Mouse (Mus musculus) adrenal gland, adult (tissue): ENCODE data around the gene Gria4.
"Not testable (repeated sequence)": the region's sequence is repeated elsewhere in the genome, so short reads cannot be mapped to it uniquely, and the experiment has no call there.

ENCODE experiments used
- DNase-seq, 2 experiments: peaks; one replicate each; pipeline ENCODE4 v3.0.0; 2022 to 2023; ENCODE audit warnings: low spot score in 1 of 2; ENCODE audit not compliant: inconsistent age in 2 of 2

Gria4 gene

DNA sequence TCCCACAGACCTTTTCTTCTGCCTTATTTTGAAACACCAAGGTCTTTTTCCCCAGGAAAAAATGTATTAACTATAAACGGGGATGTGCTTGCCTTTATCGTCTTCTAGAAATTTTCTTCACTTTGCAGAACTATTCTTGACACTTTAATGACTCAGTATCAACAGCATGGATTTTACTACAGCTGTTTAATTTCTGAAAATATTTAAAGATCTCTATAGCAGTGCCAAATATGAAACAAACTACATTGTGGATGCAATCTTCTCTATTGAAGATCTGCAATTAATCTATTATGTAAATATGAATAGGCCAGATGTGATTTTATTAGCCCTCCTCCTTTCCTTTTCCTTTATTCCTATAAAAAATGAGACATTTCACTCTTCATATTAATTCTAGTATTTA, 194.2 kb downstream of the Gria4 start:
- DNase-seq, result no peak

DNA sequence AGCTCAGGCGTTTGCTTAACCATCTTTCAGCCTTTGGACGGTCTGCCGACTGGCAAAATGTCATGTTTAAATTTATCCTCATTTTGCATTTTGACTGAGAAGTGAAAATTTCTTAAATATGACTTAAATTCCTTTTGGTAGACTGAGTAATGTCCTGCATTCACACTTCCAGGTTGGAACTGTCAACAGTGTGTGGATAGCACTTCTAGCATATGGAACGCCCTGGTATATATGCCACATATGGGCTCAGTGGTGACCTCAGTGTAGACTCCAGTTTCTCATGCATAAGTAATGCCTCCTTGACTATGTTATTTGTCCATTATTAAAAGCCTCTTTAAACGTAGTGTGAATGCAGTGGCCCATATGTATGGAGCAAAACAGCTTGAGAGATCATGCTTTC, 222.4 kb downstream of the Gria4 start:
- no peak for DNase-seq

DNA sequence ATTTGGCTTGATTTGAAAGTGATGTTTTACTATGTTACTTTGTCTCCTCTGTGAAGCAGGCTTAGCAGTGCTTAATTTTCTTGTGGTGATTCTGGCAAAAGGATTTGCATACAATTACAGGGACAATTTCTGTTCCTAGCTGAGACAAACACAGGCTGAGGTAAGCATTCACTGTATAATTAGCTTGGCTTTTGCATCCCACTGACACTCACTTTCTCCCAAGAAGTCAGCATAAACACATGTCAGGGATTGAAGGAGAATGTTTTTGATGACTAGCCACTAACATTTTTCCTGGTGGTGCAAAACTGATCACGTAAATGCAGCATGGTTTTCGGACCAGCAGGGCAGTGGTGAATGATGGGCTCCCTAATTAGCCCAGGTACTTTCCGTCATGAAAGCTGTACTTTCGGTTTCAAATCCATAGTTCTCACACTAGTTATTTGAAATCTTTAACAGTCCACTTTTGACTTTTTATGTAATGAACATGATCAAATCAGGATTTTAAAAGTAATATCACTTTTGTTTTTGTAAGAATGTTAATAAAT, 240.5 kb downstream of the Gria4 start:
- no peak for DNase-seq

DNA sequence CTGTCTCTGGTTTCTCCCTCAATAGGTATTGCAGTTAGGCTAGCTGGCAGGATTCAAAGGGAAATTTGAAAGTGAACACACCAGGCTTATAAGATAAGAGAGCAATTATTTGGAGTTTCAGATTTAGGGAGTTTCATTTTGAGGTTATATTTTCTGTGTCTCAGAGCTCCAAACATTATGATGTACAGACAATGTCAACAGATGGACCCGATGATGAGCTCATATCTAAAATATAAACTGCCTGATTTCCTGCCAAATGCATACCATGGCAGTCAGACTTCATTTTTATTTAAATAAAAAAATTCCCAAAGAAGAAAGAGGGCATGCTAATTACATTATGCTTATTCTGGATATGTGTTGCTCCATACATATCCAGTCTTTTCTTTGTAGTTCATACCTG, 256.8 kb downstream of the Gria4 start:
- DNase-seq, result no peak

DNA sequence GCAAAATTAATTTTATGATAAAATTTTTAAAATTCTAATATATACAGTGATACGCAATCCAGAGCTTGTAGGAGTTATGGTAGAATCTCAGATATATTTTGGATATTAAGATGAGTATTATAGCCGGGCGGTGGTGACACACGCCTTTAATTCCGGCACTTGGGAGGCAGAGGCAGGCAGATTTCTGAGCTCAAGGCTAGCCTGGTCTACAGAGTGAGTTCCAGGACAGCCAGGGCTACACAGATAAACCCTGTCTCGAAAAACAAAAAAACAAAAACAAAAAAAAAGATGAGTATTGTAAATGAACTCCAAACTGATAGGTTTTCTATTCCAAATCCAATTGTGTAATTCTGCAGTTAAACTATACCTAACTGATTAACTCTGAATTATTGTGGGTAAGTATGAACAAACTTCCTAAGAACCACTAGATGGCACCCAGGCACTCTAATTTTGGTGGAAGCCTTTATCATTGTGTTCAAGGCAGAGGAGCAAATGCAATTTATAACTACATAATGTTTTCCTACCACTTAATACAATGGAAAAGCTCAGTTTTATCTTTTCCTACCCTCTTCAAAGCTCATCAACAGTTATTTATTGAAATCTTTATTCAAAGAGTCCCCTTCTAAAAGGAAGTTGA, 259.4 kb downstream of the Gria4 start:
- DNase-seq, result peak in 1 of 2 experiments; percentile 53

DNA sequence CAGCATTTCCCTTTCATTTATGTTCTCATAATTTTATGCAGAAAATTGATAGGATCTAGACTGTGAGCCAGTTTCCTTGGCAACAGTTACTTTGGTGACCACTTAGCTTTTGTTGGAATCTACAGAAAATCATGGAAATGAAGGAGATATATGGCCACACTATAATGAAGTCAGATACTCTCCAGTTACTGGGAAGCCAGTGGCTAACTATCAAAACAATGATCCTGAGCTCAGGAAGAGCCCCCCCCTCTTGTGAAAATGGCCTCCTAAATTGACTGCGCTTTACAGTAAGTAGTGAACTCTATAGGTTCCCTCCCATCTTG, 281.5 kb downstream of the Gria4 start:
- no peak for DNase-seq

DNA sequence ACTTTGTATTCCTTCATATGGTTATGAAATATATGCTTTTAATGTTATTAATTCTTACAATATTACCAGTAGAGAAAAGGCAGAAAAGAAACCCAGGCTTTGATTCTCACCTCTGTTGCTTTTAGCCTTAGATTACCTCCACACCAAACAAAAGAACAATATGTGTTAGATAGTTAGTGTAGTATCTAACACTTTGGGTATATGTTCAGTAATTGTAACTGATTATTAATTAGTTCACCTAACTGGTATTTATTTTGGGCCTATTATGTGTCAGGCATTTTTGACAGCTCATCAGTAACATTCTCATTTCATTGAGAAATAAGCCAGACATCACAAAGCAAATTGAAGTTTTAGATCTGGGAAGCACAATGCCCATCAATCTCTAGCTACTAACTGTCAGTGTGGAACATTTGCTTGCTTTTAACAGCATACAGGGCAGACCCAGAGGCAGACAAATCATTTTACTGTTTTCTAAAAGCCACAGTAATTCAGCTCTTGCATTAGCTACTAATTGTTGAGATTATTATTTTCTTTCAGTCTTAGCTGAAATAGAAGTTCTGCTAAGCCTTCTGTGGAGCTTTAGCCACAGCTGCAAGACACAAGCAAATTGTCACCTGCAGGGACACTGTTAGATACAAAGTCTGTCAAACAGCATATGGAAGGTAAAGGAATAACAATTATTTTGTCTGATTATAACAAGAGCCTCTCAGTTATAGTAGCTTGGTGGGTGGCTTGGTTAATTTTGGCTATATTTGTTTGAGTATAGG, 282.1 kb downstream of the Gria4 start:
- no peak for DNase-seq

DNA sequence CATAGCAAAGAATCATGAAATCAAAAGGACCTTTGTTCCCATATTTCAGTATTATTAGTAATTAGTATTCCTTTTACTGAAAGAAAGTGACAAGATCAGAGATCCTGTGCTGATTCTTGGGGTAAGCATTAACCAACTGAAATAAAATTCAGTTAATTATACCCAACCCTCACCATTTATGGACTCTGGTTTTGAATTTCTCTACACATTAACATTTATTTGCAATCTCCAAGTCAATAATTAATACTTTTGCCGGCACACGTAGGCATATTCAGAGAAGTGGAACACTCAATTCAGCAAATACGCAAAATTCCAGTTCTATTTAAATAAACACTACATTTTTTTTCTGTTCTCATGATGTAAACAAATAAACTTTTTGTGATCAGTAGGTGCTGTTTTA, 289.9 kb downstream of the Gria4 start:
- no peak for DNase-seq

DNA sequence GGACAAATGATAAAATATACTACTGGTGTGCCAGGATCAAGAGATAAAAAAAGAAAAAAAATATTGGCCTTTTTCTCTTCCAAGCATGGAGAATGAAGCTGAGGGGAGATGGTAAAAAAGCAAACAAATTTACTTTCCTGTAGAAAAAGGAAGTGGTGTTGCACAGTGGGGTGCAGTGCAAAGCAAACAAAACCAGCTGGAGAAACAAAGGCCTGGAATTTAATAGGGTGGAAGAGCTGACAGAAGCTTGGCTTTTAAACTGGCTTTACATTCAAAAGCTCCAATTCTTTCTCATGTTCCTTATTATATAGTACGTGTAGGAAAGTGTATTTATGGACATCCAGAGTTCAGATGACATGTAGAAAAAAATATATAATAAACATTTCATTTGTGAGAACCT, 290.9 kb downstream of the Gria4 start:
- no peak for DNase-seq

DNA sequence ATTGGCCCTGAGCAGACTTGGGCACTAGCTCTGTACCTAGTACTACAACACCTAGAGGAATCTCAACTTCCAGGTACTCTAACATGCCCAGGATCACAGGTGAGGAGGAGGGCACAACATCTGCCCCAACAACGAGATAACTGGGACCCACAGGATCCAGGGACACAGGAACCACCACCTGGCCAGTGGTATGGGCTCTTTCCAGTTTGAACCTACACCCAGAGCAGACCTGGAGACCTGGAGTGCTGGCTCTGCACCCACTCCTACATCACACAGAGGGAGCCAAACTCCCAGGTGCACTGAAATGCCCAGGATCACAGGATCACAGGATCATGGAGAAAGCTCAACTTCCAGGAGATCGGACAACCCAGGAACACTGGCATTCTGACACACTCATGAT, 309.6 kb downstream of the Gria4 start:
- DNase-seq, result no peak

DNA sequence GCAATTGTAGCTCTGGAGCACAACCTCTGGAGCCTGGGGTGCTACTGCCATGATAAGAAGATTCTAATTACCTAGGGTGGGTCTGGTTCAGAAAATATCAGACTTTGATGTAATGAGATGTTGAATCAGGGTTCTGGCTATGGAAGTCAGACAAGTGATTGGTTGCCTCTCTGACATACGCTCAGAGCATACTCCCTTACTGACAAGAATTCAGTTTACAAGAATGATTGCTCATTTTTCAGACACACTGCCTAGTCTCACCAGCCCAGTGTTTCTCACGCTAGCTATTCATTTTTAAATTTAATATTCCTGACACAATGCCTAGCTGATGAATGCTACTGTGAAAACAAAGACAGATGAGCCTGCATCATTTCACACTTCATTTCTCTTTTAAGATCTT, 311.5 kb downstream of the Gria4 start:
- no peak for DNase-seq

DNA sequence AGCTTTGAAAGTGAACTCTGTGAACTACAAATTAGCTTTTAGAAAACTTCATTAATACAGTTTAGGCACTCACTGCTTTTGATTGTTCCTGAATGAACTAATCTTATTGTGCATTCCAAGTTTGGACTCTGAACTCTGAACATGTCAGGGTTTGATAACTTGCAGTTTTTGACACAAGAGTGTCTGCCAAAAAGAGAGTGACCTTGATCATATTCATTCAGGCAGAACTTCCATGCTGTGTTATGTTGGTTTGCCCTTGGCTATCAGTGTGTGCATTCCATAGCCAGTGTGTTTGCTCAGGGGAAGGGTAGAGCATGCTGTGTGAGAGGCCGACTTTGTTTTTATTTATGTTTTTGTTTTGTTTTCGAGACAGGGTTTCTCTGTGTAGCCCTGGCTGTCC, 325.2 kb downstream of the Gria4 start:
- DNase-seq, result peak in 1 of 2 experiments; percentile 55

DNA sequence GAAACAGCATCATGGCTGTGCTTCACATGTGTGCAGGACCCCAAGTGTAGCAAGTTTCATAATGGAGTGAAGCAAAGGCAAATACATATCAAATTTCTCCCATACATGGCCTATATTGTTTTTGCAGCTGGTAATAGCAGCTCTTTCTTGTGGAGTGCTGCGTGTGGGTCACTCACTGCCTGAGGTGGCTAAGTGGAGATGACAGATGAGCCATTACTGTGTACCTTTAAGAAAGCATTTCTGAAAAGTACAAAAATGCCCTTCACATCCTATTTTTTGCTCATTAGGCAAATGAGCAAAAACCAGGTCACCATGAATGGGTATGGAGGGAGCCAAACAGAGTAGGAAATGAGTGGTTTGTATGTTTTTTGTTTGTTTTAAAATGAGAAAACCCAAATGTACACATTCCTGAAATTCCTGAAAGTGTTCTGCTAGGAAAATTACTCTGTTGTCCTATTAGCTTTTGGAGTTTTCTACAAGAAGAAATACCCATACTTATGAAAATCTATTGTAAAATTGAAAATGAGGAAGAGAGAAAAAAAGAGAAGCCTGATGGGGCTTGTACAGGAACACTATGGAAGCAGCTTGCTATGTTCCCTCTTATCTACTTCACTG, 336.5 kb downstream of the Gria4 start:
- no peak for DNase-seq

DNA sequence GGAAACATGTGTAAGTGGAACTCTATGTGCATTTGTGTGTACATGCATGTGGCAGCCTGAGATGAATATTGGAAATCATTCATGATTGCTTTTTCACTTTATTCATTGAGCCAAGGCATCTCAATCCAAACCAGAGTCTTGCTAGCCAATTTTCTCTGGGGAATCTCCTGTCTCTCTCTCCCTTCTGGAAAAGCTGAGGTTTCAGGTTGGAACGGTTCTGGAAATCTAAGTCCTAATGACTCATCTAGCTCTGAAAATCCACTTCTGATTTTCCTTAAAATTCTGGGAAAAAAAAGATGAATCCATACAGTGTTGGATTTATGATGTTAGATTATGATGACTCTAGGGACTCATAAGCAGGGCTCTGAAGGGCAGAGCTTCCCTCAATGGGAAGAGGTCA, 337.8 kb downstream of the Gria4 start:
- no peak for DNase-seq

DNA sequence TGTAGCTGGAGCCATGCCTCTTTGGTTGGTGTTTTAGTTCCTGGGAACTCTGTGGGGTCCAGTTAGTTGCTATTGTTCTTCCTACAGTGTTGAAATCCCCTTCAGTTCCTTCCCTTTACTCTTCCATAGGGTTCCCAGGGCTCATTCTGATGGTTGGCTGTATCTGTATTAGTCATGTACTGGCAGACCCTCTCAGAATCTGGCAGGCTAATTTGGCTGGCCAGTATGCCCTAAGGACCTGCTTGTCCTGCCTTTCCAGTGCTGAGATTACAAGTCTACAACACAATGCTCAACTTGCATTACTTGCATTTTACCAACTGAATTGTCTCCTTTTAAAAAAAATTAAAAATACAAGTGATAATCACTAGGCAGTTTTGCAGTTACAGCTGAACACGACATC, 338.4 kb downstream of the Gria4 start:
- no peak for DNase-seq

DNA sequence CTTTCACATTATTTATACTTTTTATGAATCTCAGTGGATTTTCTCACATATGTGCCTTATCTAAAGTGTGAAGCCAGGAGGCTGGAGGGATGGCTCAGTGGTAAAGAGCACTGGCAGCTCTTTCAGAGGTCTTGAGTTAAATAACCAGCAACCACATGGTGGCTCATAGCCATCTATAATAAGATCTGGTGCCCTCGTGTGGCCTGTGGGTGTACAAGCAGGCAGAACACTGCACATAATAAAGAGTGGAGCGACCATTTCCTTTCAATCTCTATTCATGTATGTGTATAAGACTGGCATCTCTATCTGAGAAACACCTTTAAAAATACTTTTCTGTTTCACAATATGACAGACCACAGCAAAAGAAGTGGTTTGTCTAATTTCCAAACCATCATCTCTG, 353.1 kb downstream of the Gria4 start:
- DNase-seq, result peak; percentile 12 to 60

DNA sequence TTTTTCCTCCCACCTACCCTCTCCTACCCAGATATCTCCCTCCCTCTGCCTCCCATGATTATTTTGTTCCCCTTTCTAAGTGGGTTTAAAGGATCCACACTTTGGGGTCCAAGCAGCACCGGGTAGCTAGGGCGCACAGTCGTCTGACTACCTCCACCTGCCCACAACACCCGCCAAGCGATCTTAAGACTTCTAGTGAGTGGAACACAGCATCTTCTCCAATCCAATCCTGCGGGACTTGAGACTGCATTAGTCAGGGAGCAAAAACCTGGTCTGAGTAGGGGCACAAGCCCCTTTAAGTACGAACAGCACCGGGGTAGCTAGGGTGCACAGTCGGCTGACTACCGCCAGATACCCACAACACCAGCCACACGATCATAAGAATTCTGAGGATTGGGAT, 395.2 kb downstream of the Gria4 start:
- DNase-seq, result not testable (repeated sequence)

DNA sequence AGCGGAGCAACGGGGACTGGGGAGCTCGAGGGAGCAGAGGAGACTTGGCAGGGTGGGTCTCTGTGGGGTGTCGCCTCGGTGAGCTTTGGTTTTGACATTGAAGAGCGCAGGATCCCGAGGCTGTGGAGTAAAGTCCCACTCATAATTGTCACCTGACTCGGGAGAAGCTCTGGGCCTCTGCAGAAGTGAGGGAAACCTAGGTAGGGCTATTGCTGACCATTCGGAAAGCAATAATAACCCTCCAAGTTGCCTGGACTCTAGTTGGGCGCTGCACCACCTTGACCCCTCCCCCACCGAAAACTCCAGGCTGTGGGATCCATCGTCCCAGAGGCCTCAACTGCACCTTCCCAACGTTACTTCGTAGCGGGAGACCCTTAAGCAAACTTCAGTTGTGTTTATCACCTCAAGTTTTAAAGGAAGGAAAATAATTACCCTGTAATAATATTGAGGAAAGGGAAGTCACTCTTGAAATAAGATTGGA, 419.4 kb downstream of the Gria4 start:
- DNase-seq, result no peak

DNA sequence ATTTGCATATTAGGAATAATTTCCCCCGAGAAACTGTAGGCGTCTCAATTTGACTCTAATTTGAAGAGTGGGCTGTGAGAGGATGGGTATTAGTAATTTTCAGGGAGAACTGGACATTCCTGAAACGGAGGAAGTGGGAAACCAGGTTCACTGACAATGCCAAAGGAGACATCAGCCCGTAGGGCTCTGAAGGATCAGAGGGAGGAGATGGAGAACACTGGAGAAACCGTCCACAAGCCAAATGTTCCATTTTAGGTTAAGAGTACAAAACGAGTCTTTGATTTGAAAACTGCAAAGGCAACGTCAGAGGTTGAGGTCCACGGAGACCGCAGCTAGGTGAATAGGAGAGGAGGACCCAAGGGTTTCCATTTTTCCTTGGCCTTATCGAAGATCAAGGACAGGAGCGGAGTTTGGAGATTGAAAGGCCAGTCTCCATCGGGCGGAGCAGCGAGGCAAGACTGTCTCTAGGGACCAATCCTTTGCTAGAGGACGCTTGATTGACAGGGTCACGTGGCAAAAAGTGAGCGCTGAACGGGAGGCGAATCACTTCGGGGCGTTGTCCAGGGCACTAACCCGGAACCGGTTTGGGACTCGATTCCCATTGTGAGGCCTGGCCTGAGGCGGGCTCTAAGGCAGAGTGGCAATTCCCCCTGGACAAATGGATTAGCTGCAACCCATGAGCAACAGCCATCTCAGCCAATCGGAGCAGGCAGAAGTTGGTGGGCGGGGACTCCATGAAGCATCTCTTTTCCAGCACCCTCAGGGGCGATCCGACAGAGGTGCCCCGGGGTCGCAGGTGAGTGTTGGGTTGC, 420.0 kb downstream of the Gria4 start, which contains the start of gene Msantd4:
Gene Msantd4 (plus strand): TSS at position 735 of the 812 bp plus-strand sequence.
- DNase-seq, result peak; percentile 99
